Mouse (Mus musculus) embryonic fibroblast, embryonic 13.5 days (primary cell): ENCODE data around the gene Uqcrc1.

ENCODE experiments used
- CTCF ChIP-seq: IDR thresholded peaks from 2 replicates; pipeline ENCODE4 v1.5.1; 2011; ENCODE audit warnings: mild to moderate bottlenecking, control low read depth, low read length, moderate library complexity, borderline replicate concordance; ENCODE audit not compliant: insufficient read depth
- POLR2A ChIP-seq: IDR thresholded peaks from 2 replicates; pipeline ENCODE4 v1.6.1; 2011; ENCODE audit warnings: low read depth, mild to moderate bottlenecking, control low read depth, low read length, moderate library complexity

DNA sequence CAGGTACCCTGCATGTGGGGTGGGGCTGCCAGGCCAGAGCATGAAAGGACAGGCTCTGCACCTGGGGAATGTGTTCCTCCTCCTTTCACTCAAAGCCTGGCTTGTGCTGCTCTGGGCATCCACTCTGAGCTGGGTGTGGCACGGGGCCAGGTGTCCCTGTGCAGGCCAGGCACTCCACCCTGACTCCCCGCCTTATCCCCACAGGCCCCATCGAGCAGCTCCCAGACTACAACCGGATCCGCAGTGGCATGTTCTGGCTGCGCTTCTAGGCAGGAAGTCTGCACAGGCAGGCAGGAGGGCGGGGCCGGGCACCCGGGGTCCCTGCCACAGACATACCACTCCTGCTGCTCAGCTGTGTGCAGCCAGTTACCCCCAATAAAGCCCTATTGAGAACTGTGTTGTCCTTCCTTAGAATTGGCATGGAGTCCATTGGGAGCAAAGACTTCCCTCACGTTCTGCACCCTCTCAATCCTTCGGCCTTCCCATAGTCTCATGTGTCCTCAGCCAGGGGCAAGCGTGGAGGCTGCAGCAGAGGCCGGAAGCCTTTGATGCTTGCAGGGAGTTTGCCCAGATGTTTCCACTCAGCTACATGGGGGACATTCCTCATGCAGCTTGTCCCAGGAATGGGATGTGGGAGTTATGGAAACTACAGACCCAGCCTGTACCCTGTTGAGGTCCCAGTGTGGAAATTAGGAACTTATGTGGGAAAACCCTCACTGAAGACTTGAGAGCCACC, 13.0 kb downstream of the Uqcrc1 start:
- no peak for TF ChIP-seq POLR2A
- no peak for TF ChIP-seq CTCF
